ENCODE assay signal across 8 mouse cellular contexts in genomic region chr7:75910035-75910651, GRCm38 (mm10).
DNase-seq lines count a peak whose midpoint lies in the region; ATAC-seq lines count a peak whose summit lies in the region.

No protein-coding gene starts in this region.

- peak; percentile 81 for DNase-seq in NIH3T3 (ENCODE audit: low read depth)
- peak; percentile 50 to 60 for DNase-seq in cerebellum, adult 18-20 months
- peak; percentile 80 for DNase-seq in forelimb bud, embryonic 11.5 days (ENCODE audit: low read depth, low spot score)
- DNase-seq in layer of hippocampus, postnatal 25 days (ENCODE audit: extremely low spot score in 1 of 2, low spot score in 1 of 2) = peak; percentile 32 to 50
- DNase-seq in lung, postnatal 14 days = peak; percentile 38
- DNase-seq in retina, postnatal 1 day = peak; percentile 89
- DNase-seq in urinary bladder, postnatal 4 days (ENCODE audit: low spot score in 2 of 2) = no peak

- no peaks in the 10 kb centered on the region for H3K36me3 ChIP-seq in hindbrain, embryonic 15.5 days

- 5% methylated on average over 11 of the region's 11 CpGs for WGBS in hindbrain, embryonic 15.5 days

- H3K4me2 ChIP-seq in hindbrain, embryonic 15.5 days = peak overlapping the region; percentile 63

- H3K9me3 ChIP-seq in hindbrain, embryonic 15.5 days = no peaks in the 10 kb centered on the region

- H3K9ac ChIP-seq in hindbrain, embryonic 15.5 days = peak overlapping the region; percentile 23; the same call in 1 of the 2 replicates

- no peaks in the 10 kb centered on the region for H3K27me3 ChIP-seq in hindbrain, embryonic 15.5 days

- H3K4me1 ChIP-seq in hindbrain, embryonic 15.5 days (replicated peaks) = peaks cover 12% of the 10 kb centered on the region

- H3K4me3 ChIP-seq in hindbrain, embryonic 15.5 days = peak overlapping the region; percentile 34

- peak overlapping the region; percentile 82 for H3K27ac ChIP-seq in hindbrain, embryonic 15.5 days (replicated peaks)

- ATAC-seq in hindbrain, embryonic 15.5 days (ENCODE audit: low FRiP score, low read depth) = peak; percentile 85

Comparison
In these comparisons a context has a peak if more than half of its experiments do, and no peak if none do; other contexts are left out.
1. DNase-seq: peak in NIH3T3 (single experiment), cerebellum, adult 18-20 months (2 of 2), forelimb bud, embryonic 11.5 days (single experiment), layer of hippocampus, postnatal 25 days (2 of 2), lung, postnatal 14 days (single experiment) and retina, postnatal 1 day (single experiment); none in urinary bladder, postnatal 4 days (0 of 2).